Mouse (Mus musculus): Measurements from ENCODE around the gene Cracr2b.

DNA sequence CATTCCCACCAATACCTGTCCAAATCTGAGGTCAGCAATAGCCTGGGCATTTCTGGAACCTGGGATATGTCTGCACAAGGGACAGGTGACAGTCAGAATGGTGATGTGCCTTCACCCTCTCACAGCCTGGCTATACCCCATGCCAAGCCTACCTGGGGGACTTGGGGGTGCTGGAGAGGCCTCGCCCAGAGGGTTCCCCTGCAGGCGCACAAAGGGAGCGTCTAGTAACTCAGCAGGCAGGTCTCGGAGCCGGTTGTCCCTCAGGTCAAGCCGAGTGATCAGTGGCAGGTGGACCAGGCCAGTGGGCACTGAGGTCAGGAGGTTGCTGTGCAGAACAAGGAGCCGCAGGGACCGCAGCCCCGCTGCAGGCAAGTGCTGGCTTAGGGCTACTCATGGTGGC is 19.4 kb upstream of the Cracr2b start:
- TF ChIP-seq CTCF (IDR thresholded peaks at IDR 0.05; ENCODE audit: borderline replicate concordance, control insufficient read depth, extremely low read depth, insufficient read depth, low read length, poor library complexity) = no peak
- TF ChIP-seq POLR2A (IDR thresholded peaks at IDR 0.05; ENCODE audit: control insufficient read depth, extremely low read depth, insufficient read depth, low read length, poor library complexity) = no peak
